Mouse (Mus musculus) hindbrain, embryonic 16.5 days (tissue): ENCODE results near the gene Pcp4. TPM values are rescaled to one million over a fixed set of nuclear protein-coding genes. Genes with fewer than 3 reads are reported as not detected.

Experiments
- ATAC-seq: fragments of 200-750 bp; cut with Nextera tagmentation; 2 replicates; pipeline ENCODE4 v1.8.0; 2017; ENCODE audit warnings: moderate TSS enrichment, moderate library complexity
- H3K27ac ChIP-seq: fragments of 300-500 bp; sonication (generic); 2 replicates; pipeline ENCODE4 v1.5.1; 2014; ENCODE audit warnings: low read depth, mild to moderate bottlenecking, control low read depth, low read length, moderate library complexity
- H3K27me3 ChIP-seq: fragments of 300-500 bp; sonication (generic); replicated peaks from 2 replicates; pipeline ENCODE4 v1.6.1; 2014; ENCODE audit warnings: low read length; ENCODE audit not compliant: control insufficient read depth, insufficient read depth
- H3K36me3 ChIP-seq: fragments of 300-500 bp; sonication (generic); 2 replicates; pipeline ENCODE4 v1.6.1; 2014; ENCODE audit warnings: mild to moderate bottlenecking, low read length, moderate library complexity, mixed read lengths; ENCODE audit not compliant: control insufficient read depth, insufficient read depth
- H3K4me1 ChIP-seq: fragments of 300-500 bp; sonication (generic); 2 replicates; pipeline ENCODE4 v1.6.1; 2014; ENCODE audit warnings: low read depth, low read length; ENCODE audit not compliant: control insufficient read depth, insufficient read depth
- H3K4me2 ChIP-seq: fragments of 300-500 bp; sonication (generic); 2 replicates; pipeline ENCODE4 v1.6.1; 2014; ENCODE audit warnings: mild to moderate bottlenecking, low read length, control low read depth, moderate library complexity
- H3K4me3 ChIP-seq: fragments of 300-500 bp; sonication (generic); 2 replicates; pipeline ENCODE4 v1.5.1; 2014; ENCODE audit warnings: mild to moderate bottlenecking, low read length, control low read depth, moderate library complexity
- H3K9ac ChIP-seq: fragments of 300-500 bp; sonication (generic); 2 replicates; pipeline ENCODE4 v1.6.1; 2014; ENCODE audit warnings: low read depth, mild to moderate bottlenecking, control low read depth, low read length, moderate library complexity
- H3K9me3 ChIP-seq: fragments of 300-500 bp; sonication (generic); 2 replicates; pipeline ENCODE4 v1.6.1; 2014; ENCODE audit warnings: mild to moderate bottlenecking, low read length, moderate library complexity; ENCODE audit not compliant: control insufficient read depth
- WGBS: fragments of 180-500 bp; shearing (Covaris S2); extraction: QIAGEN DNeasy Blood & Tissue Kit; methylation state at CpG from one replicate; pipeline ENCODE4 v1.1.7; 2014; 5-methylcytosine and 5-hydroxymethylcytosine counted together
- polyA plus RNA-seq: library from polyadenylated mRNA; unstranded; fragments of >200 nt; fragmentation: Nextera tagmentation; extraction: Ambion mirVana; gene quantifications from 2 replicates; pipeline ENCODE4 v1.2.1, GENCODE M21; 2015

The Pcp4 gene
- polyA plus RNA-seq, 1 experiment from 2014 or later, result 494 TPM

- Histone ChIP-seq H3K9ac (no peak overlapping the region), H3K4me2 (no peak overlapping the region), H3K36me3 (no peaks in the 10 kb centered on the region), H3K27me3 (no peaks in the 10 kb centered on the region), H3K4me1 (peaks cover 6% of the 10 kb centered on the region), H3K27ac (no peak overlapping the region), H3K9me3 (no peaks in the 10 kb centered on the region), H3K4me3 (no peak overlapping the region)
- no peak for ATAC-seq
- 91% methylated on average over 4 of the region's 4 CpGs for WGBS
Observed at GRCm38 (mm10) chr16:96535271-96535670, 67.9 kb downstream of the Pcp4 start.

GRCm38 (mm10) chr16:96536426-96536825 lies 69.0 kb downstream of the Pcp4 start:
- Histone ChIP-seq H3K4me3 (no peak overlapping the region), H3K4me1 (peaks cover 4% of the 10 kb centered on the region), H3K4me2 (no peak overlapping the region), H3K27me3 (no peaks in the 10 kb centered on the region), H3K36me3 (no peaks in the 10 kb centered on the region), H3K9me3 (no peaks in the 10 kb centered on the region), H3K27ac (no peak overlapping the region), H3K9ac (no peak overlapping the region)
- ATAC-seq, result no peak

GRCm38 (mm10) chr16:96539091-96539490 lies 71.7 kb downstream of the Pcp4 start:
- Histone ChIP-seq H3K4me1 (no peaks in the 10 kb centered on the region), H3K4me3 (no peak overlapping the region), H3K9ac (no peak overlapping the region), H3K4me2 (no peak overlapping the region), H3K27me3 (no peaks in the 10 kb centered on the region), H3K9me3 (no peaks in the 10 kb centered on the region), H3K36me3 (no peaks in the 10 kb centered on the region), H3K27ac (no peak overlapping the region)
- no peak for ATAC-seq
- 67% methylated on average over 4 of the region's 4 CpGs for WGBS

- no peak for ATAC-seq
- 71% methylated on average over 2 of the region's 2 CpGs for WGBS
- no peaks in the 10 kb centered on the region for H3K9me3 ChIP-seq
Observed at GRCm38 (mm10) chr16:96541056-96541455, 73.7 kb downstream of the Pcp4 start.

GRCm38 (mm10) chr16:96552680-96553079 lies 85.3 kb downstream of the Pcp4 start:
- Histone ChIP-seq H3K27me3 (no peaks in the 10 kb centered on the region), H3K9ac (no peak overlapping the region), H3K4me2 (no peak overlapping the region), H3K4me3 (no peak overlapping the region), H3K9me3 (no peaks in the 10 kb centered on the region), H3K27ac (no peak overlapping the region), H3K36me3 (no peaks in the 10 kb centered on the region), H3K4me1 (no peaks in the 10 kb centered on the region)
- ATAC-seq, result 0 out of 2 replicates have a peak, but pooled peaks have one; percentile 61
- 60% methylated on average over 2 of the region's 2 CpGs for WGBS

More at GRCm38 (mm10) chr16:96541056-96541455, 73.7 kb downstream of the Pcp4 start:
- Histone ChIP-seq H3K36me3 (no peaks in the 10 kb centered on the region), H3K4me3 (no peak overlapping the region), H3K9ac (no peak overlapping the region), H3K27me3 (no peaks in the 10 kb centered on the region), H3K27ac (no peak overlapping the region), H3K4me2 (no peak overlapping the region), H3K4me1 (no peaks in the 10 kb centered on the region)

GRCm38 (mm10) chr16:96555412-96555811 lies 88.0 kb downstream of the Pcp4 start:
- Histone ChIP-seq H3K4me1 (no peaks in the 10 kb centered on the region), H3K9ac (no peak overlapping the region), H3K4me2 (no peak overlapping the region), H3K27me3 (no peaks in the 10 kb centered on the region), H3K27ac (no peak overlapping the region), H3K4me3 (no peak overlapping the region), H3K36me3 (no peaks in the 10 kb centered on the region), H3K9me3 (no peaks in the 10 kb centered on the region)
- no peak for ATAC-seq
- WGBS, result 84% methylated on average over 4 of the region's 4 CpGs

DNA sequence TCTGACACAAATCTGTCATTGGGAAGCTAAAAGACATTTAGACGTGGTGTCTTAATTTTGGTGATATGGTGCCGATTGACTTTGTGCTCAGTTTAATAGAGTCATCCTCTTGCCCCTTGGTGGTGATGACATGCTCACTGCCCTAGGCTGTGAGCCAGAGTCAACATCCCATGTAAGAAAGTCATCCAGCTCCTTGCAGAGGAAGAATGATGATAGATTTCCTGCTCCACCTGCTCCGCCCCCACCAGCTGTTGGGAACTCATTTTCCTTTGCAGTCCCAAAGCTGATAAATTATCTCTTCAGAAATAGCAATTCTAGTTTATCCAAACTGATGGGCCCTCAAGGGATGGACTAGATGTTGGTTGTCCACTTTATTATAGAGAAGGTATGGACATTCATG lies 89.2 kb downstream of the Pcp4 start:
- H3K9ac ChIP-seq, result no peak overlapping the region
- H3K27me3 ChIP-seq, result no peaks in the 10 kb centered on the region
- no peaks in the 10 kb centered on the region for H3K4me1 ChIP-seq
- no peaks in the 10 kb centered on the region for H3K9me3 ChIP-seq
- H3K4me3 ChIP-seq, result no peak overlapping the region
- 66% methylated on average over 3 of the region's 3 CpGs for WGBS
- no peak overlapping the region for H3K4me2 ChIP-seq
- no peaks in the 10 kb centered on the region for H3K36me3 ChIP-seq
- ATAC-seq, result no peak
- H3K27ac ChIP-seq, result no peak overlapping the region

DNA sequence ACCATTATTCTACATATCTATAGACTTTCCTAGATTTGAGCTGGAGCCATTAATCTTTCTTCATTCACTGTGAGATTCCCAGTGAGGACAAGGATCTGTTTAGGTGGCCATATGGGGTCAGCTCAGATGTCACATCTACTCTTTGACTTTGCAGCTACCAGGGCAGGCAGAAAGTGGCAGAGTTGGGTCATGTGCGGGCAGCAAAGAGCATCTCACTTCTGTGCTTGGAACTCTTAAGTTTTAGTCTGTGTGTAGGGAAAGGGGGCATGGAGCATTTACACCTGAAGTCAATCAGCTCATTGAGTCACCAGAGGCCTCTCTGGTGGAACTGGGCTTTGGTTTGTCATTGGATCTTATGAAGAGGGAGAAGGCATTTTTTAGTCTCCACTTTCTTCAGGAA lies 90.9 kb downstream of the Pcp4 start:
- no peak overlapping the region for H3K4me3 ChIP-seq
- no peak overlapping the region for H3K27ac ChIP-seq
- H3K9me3 ChIP-seq, result no peaks in the 10 kb centered on the region
- no peak overlapping the region for H3K9ac ChIP-seq
- H3K36me3 ChIP-seq, result no peaks in the 10 kb centered on the region
- ATAC-seq, result no peak
- H3K4me1 ChIP-seq, result no peaks in the 10 kb centered on the region; the same call in none of the 2 replicates
- H3K4me2 ChIP-seq, result no peak overlapping the region
- 89% methylated on average over 1 of the region's 1 CpGs for WGBS
- no peaks in the 10 kb centered on the region for H3K27me3 ChIP-seq

- no peak for ATAC-seq
- Histone ChIP-seq H3K4me1 (peaks cover 7% of the 10 kb centered on the region), H3K4me3 (no peak overlapping the region), H3K27ac (no peak overlapping the region), H3K4me2 (no peak overlapping the region), H3K9me3 (no peaks in the 10 kb centered on the region), H3K36me3 (no peaks in the 10 kb centered on the region), H3K9ac (no peak overlapping the region), H3K27me3 (no peaks in the 10 kb centered on the region)
Observed at GRCm38 (mm10) chr16:96559796-96560195, 92.4 kb downstream of the Pcp4 start.
